Mouse (Mus musculus): ENCODE measurements around the gene Slc22a4. TPM values are rescaled to one million over a fixed set of nuclear protein-coding genes. Genes with fewer than 3 reads are reported as not detected.
"Not testable (repeated sequence)": the region's sequence is repeated elsewhere in the genome, so short reads cannot be mapped to it uniquely, and the experiment has no call there.

The Slc22a4 gene
- total and polyA plus RNA-seq, 2 experiments from 2014 or later = 0.96 to 2.1 TPM

DNA sequence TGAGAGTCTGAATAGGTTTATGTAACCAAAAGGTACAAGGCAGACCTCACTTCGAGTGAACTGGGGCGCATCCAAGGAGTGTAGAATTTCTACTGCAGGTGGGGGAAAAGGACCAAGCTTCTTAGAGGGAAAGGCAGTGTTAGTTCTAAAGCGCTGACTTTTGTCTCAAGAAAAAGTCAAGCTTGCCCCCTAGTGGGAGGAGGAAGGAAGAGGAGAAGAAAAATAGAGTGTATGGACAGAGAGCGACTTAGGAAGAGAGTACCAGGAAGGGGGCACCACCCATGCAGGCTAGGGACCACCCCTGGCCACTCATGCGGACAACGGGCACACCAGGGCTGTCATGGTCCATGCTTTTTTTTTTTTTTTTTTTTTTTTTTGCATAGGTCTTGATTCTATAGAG, 26.4 kb upstream of the Slc22a4 start:
- no peak overlapping the region for H3K4me3 ChIP-seq (ENCODE audit: low read depth, low read length)
- no peak for DNase-seq (ENCODE audit: low spot score)
- TF ChIP-seq CTCF (IDR thresholded peaks at IDR 0.05; ENCODE audit: low read depth) (peak; percentile 76), EP300 (IDR thresholded peaks at IDR 0.05; ENCODE audit: low read depth) (no peak)
- no peak overlapping the region for H3K9ac ChIP-seq (replicated peaks; ENCODE audit: low read depth, low read length)
- H3K27ac ChIP-seq (ENCODE audit: low read depth) = no peak overlapping the region
- peaks cover 4% of the 10 kb centered on the region; the same call in 1 of the 2 replicates for H3K27me3 ChIP-seq (ENCODE audit: control insufficient read depth, insufficient read depth, low read length)
- H3K4me2 ChIP-seq (ENCODE audit: low read depth, low read length) = no peak overlapping the region
- no peaks in the 10 kb centered on the region for H3K36me3 ChIP-seq (replicated peaks; ENCODE audit: control insufficient read depth, insufficient read depth, low read length)
- ATAC-seq (ENCODE audit: insufficient read depth, low read depth) = no peak
- WGBS = 35% methylated on average over 6 of the region's 6 CpGs
- H3K4me1 ChIP-seq (ENCODE audit: control insufficient read depth, insufficient read depth) = no peaks in the 10 kb centered on the region; the same call in 1 of the 2 replicates
- H3K9me3 ChIP-seq (replicated peaks; ENCODE audit: control insufficient read depth, low read length) = no peaks in the 10 kb centered on the region

DNA sequence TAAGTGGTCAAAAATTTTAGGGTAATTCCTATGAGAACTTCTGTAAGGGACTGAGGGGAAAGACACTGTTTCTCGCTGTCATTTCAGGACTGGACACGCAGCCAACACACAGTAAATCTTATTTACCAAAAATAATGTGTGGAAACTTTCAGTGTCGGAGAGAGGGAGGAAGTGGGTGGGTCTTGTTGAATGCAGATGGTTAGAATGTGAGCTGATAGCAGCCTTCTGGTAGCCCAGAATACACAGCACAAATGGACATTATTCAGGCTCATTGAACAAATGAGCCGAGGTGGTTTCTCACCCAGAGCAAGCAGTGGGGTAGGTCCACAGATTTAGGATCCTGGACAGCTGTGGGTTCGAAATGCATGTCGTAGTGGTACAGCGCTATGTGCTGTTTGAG, 25.2 kb upstream of the Slc22a4 start:
- ATAC-seq (ENCODE audit: insufficient read depth, low read depth) = no peak
- no peak for TF ChIP-seq CTCF (IDR thresholded peaks at IDR 0.05; ENCODE audit: low read depth)
- no peak for TF ChIP-seq EP300 (IDR thresholded peaks at IDR 0.05; ENCODE audit: low read depth)
- Histone ChIP-seq H3K36me3 (replicated peaks; ENCODE audit: control insufficient read depth, insufficient read depth, low read length) (no peaks in the 10 kb centered on the region), H3K4me1 (ENCODE audit: control insufficient read depth, insufficient read depth) (no peaks in the 10 kb centered on the region), H3K9ac (replicated peaks; ENCODE audit: low read depth, low read length) (no peak overlapping the region), H3K27me3 (ENCODE audit: control insufficient read depth, insufficient read depth, low read length) (peaks cover 4% of the 10 kb centered on the region; the same call in 1 of the 2 replicates), H3K27ac (ENCODE audit: low read depth) (no peak overlapping the region), H3K4me3 (ENCODE audit: low read depth, low read length) (no peak overlapping the region), H3K9me3 (replicated peaks; ENCODE audit: control insufficient read depth, low read length) (no peaks in the 10 kb centered on the region), H3K4me2 (ENCODE audit: low read depth, low read length) (no peak overlapping the region)
- 72% methylated on average over 7 of the region's 7 CpGs for WGBS
- DNase-seq (ENCODE audit: low spot score) = no peak

- Histone ChIP-seq H3K27me3 (ENCODE audit: control insufficient read depth, insufficient read depth, low read length) (peaks cover under 1% of the 10 kb centered on the region; the same call in 1 of the 2 replicates), H3K9me3 (replicated peaks; ENCODE audit: control insufficient read depth, low read length) (no peaks in the 10 kb centered on the region), H3K27ac (ENCODE audit: low read depth) (no peak overlapping the region), H3K4me2 (ENCODE audit: low read depth, low read length) (no peak overlapping the region), H3K4me3 (ENCODE audit: low read depth, low read length) (no peak overlapping the region), H3K36me3 (replicated peaks; ENCODE audit: control insufficient read depth, insufficient read depth, low read length) (no peaks in the 10 kb centered on the region), H3K9ac (replicated peaks; ENCODE audit: low read depth, low read length) (no peak overlapping the region), H3K4me1 (ENCODE audit: control insufficient read depth, insufficient read depth) (no peaks in the 10 kb centered on the region)
- TF ChIP-seq CTCF (IDR thresholded peaks at IDR 0.05; ENCODE audit: low read depth) (no peak), EP300 (IDR thresholded peaks at IDR 0.05; ENCODE audit: low read depth) (no peak)
- ATAC-seq (ENCODE audit: insufficient read depth, low read depth) (no peak), DNase-seq (ENCODE audit: low spot score) (no peak)
- WGBS = 88% methylated on average over 5 of the region's 5 CpGs
These were observed 24.2 kb upstream of the Slc22a4 start for GRCm38 (mm10) chr11:54052128-54052527.

DNA sequence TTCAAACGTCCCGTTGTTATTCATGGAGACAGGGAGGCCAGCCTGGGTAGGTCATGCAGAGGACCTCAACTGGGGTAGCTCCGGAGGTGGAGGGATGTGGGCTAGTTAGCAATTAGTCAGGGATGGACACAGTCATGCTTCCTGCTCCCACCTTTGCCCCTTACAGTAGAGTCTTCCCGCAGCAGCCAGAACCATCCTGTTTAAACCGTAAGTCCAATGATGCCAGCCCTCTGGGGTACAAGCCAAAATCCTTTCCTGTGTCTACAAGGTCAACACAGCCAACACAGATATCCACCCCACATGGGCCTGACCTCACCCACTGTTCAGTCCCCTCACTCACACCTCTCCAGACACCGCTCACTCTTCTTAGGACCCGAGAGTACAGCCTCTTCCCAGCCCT, 23.3 kb upstream of the Slc22a4 start:
- ATAC-seq (ENCODE audit: insufficient read depth, low read depth) (no peak), DNase-seq (ENCODE audit: low spot score) (no peak)
- Histone ChIP-seq H3K4me1 (ENCODE audit: control insufficient read depth, insufficient read depth) (no peaks in the 10 kb centered on the region), H3K4me3 (ENCODE audit: low read depth, low read length) (no peak overlapping the region), H3K9ac (replicated peaks; ENCODE audit: low read depth, low read length) (no peak overlapping the region), H3K36me3 (replicated peaks; ENCODE audit: control insufficient read depth, insufficient read depth, low read length) (no peaks in the 10 kb centered on the region), H3K27me3 (ENCODE audit: control insufficient read depth, insufficient read depth, low read length) (no peaks in the 10 kb centered on the region; the same call in 1 of the 2 replicates), H3K4me2 (ENCODE audit: low read depth, low read length) (no peak overlapping the region), H3K27ac (ENCODE audit: low read depth) (no peak overlapping the region), H3K9me3 (replicated peaks; ENCODE audit: control insufficient read depth, low read length) (no peaks in the 10 kb centered on the region)
- 78% methylated on average over 7 of the region's 7 CpGs for WGBS
- TF ChIP-seq EP300 (IDR thresholded peaks at IDR 0.05; ENCODE audit: low read depth) (no peak), CTCF (IDR thresholded peaks at IDR 0.05; ENCODE audit: low read depth) (no peak)

DNA sequence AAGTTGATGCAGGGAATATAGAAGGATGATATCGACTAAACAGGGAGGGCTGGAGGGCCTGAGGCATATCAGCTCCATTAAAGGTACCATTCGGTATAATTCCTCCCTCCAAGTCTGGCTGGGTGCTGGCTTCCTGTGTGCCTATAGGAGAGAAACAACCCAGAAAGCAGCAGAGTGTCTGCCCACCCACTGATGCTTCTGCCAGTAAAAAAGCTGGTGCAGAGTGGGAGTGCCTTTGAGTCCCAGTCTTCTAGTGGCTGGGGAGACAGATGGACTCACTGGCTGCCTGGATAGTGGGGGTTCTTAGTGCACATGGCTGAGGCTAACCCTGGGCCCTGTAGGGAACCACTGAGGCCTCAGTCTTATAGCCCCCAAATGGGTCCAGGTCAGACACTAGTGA, 22.3 kb upstream of the Slc22a4 start:
- DNase-seq (ENCODE audit: low spot score) (no peak), ATAC-seq (ENCODE audit: insufficient read depth, low read depth) (no peak)
- Histone ChIP-seq H3K27ac (ENCODE audit: low read depth) (no peak overlapping the region), H3K4me1 (ENCODE audit: control insufficient read depth, insufficient read depth) (no peaks in the 10 kb centered on the region), H3K36me3 (replicated peaks; ENCODE audit: control insufficient read depth, insufficient read depth, low read length) (no peaks in the 10 kb centered on the region), H3K4me2 (ENCODE audit: low read depth, low read length) (no peak overlapping the region), H3K27me3 (ENCODE audit: control insufficient read depth, insufficient read depth, low read length) (no peaks in the 10 kb centered on the region), H3K9me3 (replicated peaks; ENCODE audit: control insufficient read depth, low read length) (no peaks in the 10 kb centered on the region), H3K9ac (replicated peaks; ENCODE audit: low read depth, low read length) (no peak overlapping the region), H3K4me3 (ENCODE audit: low read depth, low read length) (no peak overlapping the region)
- TF ChIP-seq CTCF (IDR thresholded peaks at IDR 0.05; ENCODE audit: low read depth) = no peak
- TF ChIP-seq EP300 (IDR thresholded peaks at IDR 0.05; ENCODE audit: low read depth) = no peak
- WGBS = 62% methylated on average over 2 of the region's 2 CpGs

GRCm38 (mm10) chr11:54040676-54041075, 12.8 kb upstream of the Slc22a4 start:
- TF ChIP-seq CTCF (IDR thresholded peaks at IDR 0.05; ENCODE audit: low read depth) (no peak), EP300 (IDR thresholded peaks at IDR 0.05; ENCODE audit: low read depth) (no peak)
- Histone ChIP-seq H3K4me1 (ENCODE audit: control insufficient read depth, insufficient read depth) (no peaks in the 10 kb centered on the region), H3K4me3 (ENCODE audit: low read depth, low read length) (no peak overlapping the region), H3K9ac (replicated peaks; ENCODE audit: low read depth, low read length) (no peak overlapping the region), H3K4me2 (ENCODE audit: low read depth, low read length) (no peak overlapping the region), H3K27ac (ENCODE audit: low read depth) (no peak overlapping the region), H3K36me3 (replicated peaks; ENCODE audit: control insufficient read depth, insufficient read depth, low read length) (no peaks in the 10 kb centered on the region), H3K27me3 (ENCODE audit: control insufficient read depth, insufficient read depth, low read length) (no peaks in the 10 kb centered on the region), H3K9me3 (replicated peaks; ENCODE audit: control insufficient read depth, low read length) (no peaks in the 10 kb centered on the region)
- no peak for ATAC-seq (ENCODE audit: insufficient read depth, low read depth)
- 85% methylated on average over 6 of the region's 6 CpGs for WGBS
- DNase-seq (ENCODE audit: low spot score) = no peak

DNA sequence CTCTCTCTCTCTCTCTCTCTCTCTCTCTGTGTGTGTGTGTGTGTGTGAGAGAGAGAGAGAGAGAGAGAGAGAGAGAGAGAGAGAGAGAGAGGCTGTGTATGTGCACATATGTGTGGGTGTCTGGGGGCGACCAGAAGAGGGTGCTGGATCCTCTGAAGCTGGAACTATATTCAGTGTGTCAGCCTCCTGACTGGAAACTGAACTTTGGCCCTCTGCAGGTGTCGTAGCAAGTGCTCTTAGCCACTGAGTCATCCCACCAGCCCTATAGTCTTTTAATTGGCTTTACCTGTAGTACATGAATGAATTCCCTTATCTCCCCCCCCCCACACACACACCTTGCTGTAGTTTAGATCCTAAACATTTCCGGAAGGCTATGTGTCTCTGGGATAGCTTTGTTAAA, 5.0 kb upstream of the Slc22a4 start:
- H3K27ac ChIP-seq (ENCODE audit: low read depth); H3K36me3 ChIP-seq (replicated peaks; ENCODE audit: control insufficient read depth, insufficient read depth, low read length); H3K9ac ChIP-seq (replicated peaks; ENCODE audit: low read depth, low read length); H3K9me3 ChIP-seq (replicated peaks; ENCODE audit: control insufficient read depth, low read length); H3K4me3 ChIP-seq (ENCODE audit: low read depth, low read length); H3K4me1 ChIP-seq (ENCODE audit: control insufficient read depth, insufficient read depth); H3K4me2 ChIP-seq (ENCODE audit: low read depth, low read length); ATAC-seq (ENCODE audit: insufficient read depth, low read depth); DNase-seq (ENCODE audit: low spot score); H3K27me3 ChIP-seq (ENCODE audit: control insufficient read depth, insufficient read depth, low read length): not testable (repeated sequence)
- 86% methylated on average over 1 of the region's 3 CpGs for WGBS

Measured in heart, postnatal 0 days (tissue).